Mouse (Mus musculus): Measurements from ENCODE around the gene Pglyrp1.
"Not testable (repeated sequence)": the region's sequence is repeated elsewhere in the genome, so short reads cannot be mapped to it uniquely, and the experiment has no call there.

Pglyrp1 gene

DNA sequence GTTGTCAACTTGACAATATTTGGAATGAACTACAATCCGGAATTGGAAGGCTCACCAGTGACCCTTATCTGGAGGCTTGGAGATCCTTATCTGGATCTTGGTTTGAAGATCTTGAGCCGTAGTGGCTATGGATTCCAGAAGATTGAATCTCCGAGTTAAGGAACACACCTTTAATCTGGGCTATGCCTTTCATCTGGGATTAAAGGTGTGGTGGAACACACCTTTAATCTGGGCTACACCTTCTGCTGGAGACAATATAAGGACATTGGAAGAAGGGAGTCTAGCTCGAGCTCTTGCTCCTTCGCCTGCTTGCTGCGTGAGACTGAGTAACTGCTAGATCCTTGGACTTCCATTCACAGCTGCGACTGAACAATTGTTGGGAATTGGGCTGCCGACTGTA, at the start of gene Pglyrp1:
TSS of gene Pglyrp1 (plus strand) at position 301 of the 400 bp plus-strand sequence.
- not testable (repeated sequence) for DNase-seq (ENCODE audit: low read depth, low spot score)

DNA sequence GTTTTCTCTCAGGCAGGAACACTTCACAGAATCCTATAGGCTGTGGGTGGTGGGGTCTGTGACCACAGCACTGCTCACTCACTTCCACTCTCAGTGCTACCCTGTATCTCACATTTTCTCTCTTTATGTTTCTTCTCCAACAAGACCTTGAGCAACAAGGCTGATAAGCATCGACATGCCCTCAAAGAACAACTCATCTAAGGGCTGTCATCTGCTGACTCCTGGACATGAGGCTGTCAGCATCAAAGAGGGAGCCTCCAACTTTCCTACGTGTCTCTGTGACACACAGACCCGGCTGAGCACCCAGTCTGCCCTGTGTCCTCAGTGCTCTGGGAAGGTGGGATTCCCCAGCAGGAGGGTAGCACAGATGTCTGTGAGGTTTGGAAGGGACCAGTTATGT, 49.6 kb upstream of the Pglyrp1 start, which contains the start of gene Psg17:
TSS of gene Psg17 (minus strand) at position 101 of the 400 bp plus-strand sequence.
- no peak for DNase-seq (ENCODE audit: low read depth, low spot score)

DNA sequence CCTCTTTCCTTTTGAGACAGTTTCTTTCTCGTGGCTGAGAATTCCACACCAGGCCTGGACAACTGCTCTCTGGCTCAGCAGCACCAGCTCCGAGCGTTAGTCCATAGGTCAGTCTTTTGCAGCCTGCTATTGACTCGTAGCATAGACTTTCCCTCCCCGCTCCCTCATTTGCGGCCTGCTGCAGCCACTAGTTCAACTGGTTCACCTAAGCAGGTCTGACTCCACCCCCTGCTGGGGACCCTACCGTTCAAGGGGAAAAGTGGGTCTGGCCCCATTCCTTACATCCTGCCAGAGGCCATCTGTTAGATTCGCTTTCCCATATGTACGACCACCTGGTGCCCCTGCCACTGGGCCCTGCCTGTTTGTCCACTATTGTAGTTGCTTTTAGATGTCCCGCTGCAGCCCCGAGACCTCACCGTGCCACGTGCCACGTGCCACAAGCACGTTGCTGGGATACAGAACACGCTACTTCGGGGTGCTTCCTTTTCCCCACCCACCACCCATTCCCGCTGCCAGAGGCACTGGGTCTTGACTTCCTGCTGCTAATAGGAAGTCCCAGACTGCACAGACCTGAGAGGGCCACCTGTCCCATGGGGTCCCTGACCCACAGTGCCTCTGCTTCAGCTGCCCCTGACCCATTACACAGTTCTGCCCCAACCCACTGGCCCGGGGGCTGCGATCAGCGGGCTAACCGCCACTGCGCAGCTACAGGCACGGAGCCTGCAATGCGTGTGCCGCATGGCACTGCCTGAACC, 43.2 kb upstream of the Pglyrp1 start:
- DNase-seq (ENCODE audit: low read depth, low spot score): no peak

DNA sequence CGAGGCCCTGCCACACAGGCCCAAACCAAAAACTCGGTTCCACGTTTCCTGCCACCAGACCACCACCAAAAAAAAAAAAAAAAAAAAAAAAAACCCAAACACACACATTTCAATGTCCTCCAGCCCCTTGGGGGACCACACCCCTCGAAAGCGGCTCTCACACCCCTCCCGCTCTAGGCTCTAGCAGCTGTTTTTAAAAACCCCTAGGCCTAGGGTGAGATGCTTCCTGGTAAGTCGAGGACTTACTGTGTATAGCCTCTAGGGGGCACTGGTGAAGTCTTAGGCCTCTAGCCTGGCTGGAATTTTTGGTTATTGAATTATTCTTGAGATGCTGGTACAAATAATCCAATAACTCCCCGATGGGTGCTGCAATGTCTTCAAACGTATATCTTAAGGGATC, 42.5 kb upstream of the Pglyrp1 start:
- no peak for DNase-seq (ENCODE audit: low read depth, low spot score)

DNA sequence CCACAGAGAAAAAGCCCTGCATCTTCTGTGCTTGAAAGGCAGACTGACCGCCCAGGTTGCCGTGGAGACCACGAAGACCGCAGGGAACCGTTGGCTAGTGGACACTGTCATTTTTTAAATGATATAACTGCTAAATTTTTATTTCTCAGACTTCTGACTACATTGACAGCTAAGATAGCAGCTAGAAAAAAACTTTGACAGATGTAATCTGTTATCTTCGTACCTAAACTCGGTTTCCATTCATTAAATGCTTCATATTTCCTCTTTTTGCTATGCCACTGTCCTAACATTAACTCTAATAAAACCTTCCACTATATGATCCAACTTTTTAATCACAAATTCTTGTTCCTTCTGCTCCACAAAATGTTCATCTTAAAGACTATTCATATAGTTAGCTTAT, 41.6 kb upstream of the Pglyrp1 start:
- DNase-seq (ENCODE audit: low read depth, low spot score): no peak

DNA sequence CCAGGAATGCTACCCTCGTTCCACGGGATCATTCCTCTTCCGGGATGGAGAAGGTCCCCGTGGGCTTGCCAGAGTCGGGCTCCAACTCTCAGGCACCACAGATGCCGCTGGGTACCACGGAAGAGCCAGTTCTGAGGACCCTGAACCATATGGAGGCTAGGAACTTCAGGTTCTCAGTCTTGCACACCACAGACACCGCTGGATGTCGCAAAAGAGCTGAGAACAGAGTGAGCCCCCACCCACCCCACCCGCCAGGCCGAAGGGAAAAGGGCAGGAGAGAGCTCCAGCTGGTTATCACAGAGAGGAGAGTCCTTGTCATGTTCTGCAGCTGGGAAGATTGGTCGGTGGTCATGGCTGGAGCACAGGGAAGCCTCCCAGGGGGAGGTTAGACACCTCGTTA, 38.8 kb upstream of the Pglyrp1 start:
- no peak for DNase-seq (ENCODE audit: low read depth, low spot score)

DNA sequence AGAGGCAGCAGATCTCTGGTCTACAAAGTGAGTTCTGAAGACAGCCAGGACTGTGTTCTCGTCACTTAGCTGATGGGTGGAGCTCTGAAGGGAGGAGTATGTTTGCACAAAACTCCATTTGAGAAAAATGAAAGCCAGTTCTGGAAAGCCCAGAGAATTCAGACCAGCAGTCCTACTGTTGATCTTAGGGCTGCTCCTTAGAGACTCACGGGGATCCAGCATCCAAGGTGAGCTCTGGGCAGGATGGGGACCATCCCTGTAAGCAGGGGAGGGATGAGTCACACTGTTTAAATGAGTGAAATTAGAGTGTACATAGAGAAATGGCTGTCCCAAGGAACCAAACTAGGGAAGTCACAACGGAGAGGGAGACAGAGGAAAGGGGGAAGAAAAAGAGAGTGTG, 31.3 kb upstream of the Pglyrp1 start, which contains the start of gene Mill2:
TSS of gene Mill2 (plus strand) at position 102 of the 400 bp plus-strand sequence.
- DNase-seq (ENCODE audit: low read depth, low spot score): no peak

DNA sequence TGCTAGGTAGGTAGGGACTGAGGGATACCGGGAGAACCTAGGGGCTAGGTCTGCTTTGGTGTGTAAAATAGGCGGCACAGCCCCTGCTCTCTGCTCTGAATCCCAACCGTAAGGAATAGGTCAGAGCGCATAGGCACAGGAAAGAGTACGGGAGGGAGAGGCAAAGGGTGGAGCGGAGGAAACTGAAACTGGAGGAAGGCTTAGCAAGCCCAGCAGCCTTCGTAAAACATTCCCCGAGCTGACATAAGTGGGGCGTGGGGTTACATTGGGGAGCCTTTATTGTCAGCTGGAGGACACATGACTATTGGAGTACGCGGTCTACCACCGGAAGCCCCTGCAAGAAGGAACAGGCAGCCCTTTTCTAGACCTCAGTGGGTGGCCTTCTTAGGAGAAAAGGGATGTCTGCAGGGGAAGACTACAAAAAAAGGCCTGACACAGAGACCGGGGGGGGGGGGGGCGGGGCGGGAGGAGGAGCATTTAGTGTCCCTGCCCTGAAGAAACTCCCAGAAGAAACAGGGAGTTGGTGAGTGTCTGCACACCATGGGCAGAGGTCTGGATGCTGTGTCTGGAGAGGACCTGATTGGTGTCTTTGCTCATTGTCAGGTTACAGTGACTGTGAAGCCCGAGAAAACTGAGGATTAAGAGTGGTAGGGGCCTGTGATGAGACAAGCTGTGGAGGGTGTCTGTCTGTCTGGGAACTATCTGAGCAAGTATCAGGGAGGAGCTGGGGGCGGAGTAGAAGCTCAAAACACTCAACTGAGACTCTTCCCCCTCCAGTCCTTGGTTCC, 30.6 kb upstream of the Pglyrp1 start:
- DNase-seq (ENCODE audit: low read depth, low spot score): no peak

DNA sequence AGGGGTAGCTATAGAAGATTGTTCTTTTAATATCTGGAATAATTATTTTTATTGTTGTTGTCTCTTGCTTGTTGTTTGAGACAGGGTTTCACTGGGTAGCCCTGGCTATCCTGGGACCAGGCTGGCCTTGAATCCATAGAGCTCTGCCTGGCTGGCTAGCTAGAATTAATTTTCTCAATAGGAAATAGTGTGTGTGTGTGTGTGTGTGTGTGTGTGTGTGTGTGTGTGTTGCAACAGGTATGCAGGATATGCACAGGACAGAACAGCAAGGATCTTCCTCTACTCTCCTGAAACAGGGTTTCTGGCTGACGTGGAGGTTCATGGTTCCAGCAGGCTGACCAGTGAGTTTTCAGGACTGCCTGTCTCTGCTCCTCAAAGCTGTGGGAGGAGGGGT, 30.0 kb upstream of the Pglyrp1 start:
- DNase-seq (ENCODE audit: low read depth, low spot score): no peak

DNA sequence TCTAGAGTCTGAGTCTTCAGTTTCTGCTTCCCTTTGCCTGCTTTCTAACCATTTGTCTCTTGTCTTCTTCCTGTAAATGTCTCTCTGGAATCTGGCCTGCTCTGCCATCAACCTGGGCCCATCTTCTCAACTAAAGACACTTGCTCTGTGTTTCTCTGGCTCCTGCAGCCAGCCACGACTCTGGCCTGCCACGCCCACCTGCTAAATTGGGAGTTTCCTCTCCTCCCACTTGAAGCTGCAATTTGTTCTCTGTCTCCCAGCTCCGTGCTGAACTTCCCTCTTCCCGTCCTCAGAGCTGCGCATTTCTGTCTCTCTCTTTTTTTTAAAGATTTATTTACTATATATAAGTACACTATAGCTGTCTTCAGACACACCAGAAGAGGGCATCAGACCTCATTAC, 26.3 kb upstream of the Pglyrp1 start:
- no peak for DNase-seq (ENCODE audit: low read depth, low spot score)

DNA sequence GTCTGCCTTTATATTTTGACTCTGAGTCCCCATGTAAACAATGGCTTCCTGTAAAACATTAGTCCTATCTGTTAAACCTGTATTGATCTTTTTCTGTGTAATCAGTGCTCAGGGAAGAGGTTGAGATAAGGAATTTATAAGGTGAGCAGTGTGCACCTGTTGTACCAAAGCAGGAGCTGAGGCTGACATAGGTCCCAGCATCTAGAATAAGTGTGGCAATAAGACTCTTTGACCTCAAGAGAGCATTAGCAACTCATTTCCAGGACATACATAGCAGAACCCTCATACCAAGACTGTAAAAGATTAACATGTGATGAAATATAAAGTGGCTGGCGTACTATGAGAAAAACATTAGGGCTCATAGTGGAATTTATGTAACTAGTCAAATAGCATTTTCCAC, 22.7 kb upstream of the Pglyrp1 start:
- DNase-seq (ENCODE audit: low read depth, low spot score): no peak

DNA sequence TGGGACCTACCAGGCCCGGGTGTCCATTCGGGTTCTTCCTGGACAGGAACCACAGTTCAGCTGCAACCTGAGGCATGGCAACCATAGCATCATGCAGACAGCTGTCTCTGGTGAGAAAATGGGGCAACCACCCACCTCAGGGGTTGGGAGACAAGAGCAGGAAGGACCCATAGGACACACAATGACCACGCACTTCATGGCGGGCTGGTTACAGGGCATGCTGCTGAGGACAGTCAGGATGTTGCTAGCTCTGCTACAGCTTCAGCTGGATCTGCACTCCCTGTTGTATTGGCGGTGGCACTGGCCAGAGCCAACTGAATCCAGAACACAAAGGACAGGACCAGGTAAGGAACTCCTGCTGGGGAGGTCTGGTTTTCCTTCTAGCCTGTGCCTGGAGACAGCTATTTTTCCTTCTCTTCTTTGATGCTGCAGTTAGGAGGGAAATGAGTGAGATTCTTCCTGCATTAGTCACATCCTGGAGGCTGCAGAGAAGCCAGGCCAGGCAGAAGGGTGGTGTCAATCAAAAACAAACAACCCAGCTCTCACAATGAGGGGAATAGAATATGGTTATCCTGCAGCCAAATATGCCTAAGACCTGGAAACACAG, 12.7 kb upstream of the Pglyrp1 start:
- no peak for DNase-seq (ENCODE audit: low read depth, low spot score)

DNA sequence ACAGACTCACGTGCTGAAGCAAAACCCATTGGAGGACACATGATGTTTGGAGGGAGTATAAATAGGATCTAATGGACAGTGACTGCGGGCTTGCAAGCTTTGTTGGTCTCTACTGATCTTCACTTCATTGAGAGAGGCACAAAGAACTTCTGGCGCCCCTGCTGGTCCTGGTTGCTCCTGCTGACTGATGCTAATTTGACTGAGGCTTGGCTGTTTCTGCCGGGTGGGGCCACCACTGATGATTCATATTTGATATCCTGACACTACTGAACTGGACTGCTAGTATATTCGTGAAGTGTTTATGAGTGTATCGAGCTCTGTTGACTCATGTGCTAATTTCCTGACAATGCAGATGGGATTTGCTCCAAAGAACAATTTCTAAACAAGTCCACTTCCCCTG, 8.3 kb upstream of the Pglyrp1 start:
- DNase-seq (ENCODE audit: low read depth, low spot score): no peak

DNA sequence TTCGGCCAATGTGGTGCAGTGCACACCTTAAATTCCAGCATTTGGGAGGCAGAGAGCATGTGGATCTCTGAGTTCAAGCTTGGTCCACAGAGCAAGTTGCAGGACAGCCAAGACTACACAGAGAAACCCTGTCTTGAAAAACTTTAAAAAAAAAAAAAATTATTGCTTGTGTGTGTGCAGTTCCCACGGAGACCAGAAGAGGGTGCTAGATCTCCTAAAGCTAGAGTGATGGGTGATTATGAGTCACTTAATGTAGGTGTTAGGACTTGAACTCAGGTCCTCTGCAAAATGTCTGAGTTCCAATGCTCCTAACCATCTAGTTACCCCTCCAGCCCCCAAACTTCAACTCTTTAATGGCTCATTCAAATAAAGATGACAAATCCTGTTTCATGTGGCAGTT, 2.6 kb upstream of the Pglyrp1 start:
- no peak for DNase-seq (ENCODE audit: low read depth, low spot score)

DNA sequence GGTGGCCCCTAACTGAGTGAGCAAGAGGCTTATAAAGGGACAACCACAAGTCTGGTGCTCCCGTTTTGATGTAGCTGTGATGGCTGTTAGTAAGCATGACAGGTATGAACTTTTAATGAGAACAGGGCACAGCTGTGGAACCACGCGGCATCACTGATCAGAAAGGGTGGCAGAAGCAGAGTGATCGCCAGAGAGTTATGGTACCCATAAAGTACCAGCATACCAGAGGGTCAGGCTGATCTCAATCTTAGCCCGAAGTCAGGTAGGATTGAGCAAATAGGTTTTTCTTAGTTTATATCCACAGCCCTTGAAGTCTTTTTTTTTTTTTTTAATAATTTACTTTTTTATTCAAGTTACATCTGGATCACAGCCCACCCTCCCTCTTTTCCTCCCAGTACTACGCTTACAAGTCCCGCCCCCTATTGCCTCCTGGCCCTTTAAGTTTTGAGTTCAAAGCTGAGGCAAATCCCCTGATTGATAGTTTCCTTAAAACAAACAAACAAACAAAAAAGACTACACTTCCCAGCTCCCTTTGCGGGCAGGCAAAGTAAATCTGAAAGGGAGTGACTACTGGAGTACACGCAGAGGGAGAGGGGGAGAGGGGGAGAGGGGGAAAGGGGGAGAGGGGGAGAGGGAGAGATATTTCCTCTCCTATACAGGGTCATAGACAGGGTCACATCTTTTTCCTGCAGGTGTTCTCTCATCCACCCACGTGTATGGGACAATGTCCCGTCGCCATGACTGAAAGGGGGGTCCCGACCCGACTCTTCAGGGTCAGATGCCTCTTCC, 1.1 kb downstream of the Pglyrp1 start:
- no peak for DNase-seq (ENCODE audit: low read depth, low spot score)

DNA sequence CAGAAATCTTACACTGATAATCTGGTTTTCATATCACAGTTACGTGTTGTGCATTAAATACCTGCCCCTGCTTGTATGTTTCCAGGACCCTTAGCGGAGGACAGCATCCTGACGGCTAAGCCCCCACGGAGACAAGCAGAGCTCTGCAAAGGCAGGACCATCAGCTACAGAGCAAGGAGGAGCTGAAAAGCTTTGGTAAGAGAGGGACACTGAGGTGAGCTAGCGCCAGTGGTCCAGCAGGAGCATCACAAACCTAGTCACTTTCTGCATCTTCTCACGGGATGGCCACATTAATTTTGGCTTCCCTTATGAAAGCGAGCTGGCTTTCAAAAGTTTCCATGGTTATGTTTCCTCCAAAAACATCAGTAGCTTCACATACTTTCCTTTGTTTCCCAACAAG, 1.7 kb downstream of the Pglyrp1 start:
- DNase-seq (ENCODE audit: low read depth, low spot score): no peak

DNA sequence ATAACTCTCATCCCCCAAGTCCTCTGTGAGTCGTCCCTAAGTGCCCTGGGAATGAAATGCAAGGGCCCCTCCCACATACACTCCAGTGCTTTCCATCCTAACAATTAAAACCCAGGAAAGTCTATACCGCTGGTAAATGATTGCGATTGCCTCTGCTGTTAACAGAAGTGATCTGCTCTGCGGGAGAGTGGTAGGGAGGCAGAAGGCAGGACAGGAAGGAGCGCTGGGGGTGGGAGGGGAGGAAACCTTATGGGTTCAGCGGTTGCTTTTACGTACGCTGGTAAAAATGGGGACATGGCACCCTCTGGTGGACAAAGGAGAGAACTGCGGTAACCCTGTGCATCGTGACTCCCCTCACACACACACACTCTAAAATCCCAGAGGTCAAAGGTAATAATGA, 2.1 kb downstream of the Pglyrp1 start:
- peak; percentile 29 for DNase-seq (ENCODE audit: low read depth, low spot score)

DNA sequence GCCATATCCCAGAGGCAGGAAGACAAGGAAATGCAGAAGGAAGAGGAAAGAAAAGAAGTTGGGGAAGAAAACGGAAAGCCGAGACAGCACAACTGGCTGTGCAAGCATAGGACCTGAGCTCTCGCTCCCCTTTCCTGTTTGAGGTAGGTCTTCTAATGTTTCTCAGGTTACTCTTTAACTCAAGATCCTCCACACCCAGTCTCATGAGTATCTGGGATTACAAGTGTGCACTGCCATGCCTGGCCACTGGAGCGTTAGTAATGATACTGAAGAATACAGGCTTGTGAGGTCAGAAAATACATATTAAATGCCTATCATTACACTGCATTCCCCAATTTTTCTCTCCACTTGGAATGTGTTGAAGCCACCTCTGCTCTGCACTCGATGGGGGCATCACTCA, 4.2 kb downstream of the Pglyrp1 start:
- DNase-seq (ENCODE audit: low read depth, low spot score): no peak

DNA sequence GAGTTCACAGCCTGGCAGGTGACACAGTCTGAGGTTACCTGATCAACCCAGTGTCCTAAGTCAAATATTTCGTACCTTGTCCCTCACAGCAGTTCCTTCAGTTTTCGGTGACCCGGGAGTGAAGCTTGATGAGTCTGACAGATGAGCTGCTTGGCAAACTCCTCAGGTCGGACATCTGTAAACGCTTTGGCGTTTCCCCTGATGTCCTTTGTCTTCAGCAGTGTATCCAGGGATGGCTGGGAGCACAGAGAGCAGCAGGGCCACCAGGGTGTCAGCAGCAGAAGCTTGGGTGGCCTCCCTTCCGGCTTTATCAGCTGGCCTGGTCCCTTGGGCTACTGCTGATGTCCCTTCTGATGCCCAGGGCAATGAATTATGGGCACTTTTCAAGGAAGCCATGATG, 7.6 kb downstream of the Pglyrp1 start:
- no peak for DNase-seq (ENCODE audit: low read depth, low spot score)

DNA sequence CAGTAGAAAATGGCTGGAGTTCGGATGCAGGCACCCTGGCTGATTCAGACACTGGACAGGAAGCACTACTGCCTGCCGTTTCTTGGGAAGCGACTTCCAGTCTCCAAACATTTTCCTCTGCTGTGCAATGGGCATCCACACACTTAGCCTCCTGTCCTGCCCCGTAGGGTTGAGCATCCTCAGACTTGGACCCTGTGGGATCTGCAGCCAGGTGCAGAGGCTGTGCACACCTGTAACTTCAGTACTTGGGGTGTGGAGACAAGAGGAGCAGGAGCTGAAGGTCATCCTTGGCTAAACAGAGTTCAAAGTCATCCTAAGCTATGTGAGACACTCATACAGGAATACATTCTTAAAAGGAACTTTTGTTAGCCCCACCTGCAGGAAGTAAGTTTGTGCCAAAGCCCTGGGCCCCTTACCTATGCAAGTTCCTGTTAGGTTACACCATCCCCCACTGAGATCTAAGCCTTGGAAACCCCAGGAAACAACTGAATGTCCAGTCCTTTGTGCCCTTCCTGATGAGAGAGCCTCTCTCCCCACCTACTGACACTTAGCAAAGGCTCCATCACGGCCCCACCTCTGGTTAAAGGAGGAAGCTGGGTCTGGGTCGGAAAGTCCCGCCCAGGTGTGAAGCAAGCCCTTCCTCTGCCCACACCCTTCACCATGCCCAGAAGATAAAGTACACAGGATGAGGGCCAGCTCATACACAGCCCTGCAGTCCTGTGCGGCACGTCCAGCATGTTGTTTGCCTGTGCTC, 13.0 kb downstream of the Pglyrp1 start:
- DNase-seq (ENCODE audit: low read depth, low spot score): no peak

Data from telencephalon, adult 2 months (tissue).